Mouse (Mus musculus): ENCODE data around the gene Fam13a.
A peak's percentile ranks its signal among the peaks of the same experiment; 100 is the strongest.

The Fam13a gene

DNA sequence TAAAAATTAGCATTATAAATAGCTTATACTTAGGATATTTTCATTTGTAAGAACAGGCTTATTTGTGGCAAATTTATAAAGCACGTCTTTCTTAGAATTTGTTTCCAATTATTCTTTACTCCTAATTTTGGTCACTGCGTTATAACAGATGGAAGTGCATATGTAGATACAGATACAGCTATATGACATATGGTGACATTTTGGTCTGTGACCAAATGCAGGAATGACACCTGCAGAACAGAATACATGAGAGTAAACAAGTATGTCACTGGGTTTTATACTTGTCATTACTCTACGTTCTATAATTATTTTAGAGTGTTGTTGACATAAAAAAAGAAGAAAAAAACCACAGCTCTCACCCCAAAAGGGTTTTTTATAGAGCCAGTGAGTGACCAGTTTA lies 125.3 kb downstream of the Fam13a start:
- ATAC-seq (ENCODE audit: insufficient number of reproducible peaks, low FRiP score, low TSS enrichment): peak; percentile 46; the same call in 1 of the 2 replicates

DNA sequence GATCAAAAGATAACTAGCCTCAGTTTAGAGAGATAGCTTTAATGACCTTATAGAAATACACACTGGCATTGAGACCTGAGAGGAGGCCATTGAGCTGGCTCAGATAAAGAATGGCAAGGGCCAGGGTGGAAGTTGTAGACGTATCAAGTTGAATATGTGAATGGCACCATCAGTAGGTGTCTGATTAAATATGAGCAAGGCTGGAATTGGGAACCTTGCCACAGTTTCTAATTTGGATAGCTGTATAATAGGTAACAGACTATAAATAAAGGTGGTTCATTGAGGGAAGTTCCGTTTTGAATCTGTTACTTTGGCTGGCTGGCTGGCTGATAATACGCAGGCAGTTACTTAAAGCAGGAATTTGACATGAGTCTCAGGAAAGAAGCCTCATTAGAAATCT lies 127.7 kb downstream of the Fam13a start:
- peak; percentile 32; the same call in 1 of the 2 replicates for ATAC-seq (ENCODE audit: insufficient number of reproducible peaks, low FRiP score, low TSS enrichment)

DNA sequence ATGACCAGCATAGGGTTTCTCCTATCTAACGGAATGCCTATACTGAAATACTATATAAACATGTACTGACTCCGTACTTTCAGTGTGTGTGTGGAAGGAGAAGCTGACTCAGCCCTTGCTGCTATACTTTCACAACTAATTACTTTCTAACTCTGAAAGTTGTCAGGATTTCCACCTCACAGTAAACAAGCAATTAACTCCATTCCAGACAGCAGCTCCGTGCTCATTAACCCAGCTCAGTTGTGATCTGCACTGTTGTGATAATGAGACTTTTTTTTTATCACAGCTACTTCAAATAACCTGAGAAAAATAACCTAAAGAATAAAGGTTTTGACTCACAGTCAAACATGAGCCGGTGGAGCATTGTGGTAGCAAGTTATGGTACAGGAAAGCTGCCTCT lies 129.4 kb downstream of the Fam13a start:
- ATAC-seq (ENCODE audit: insufficient number of reproducible peaks, low FRiP score, low TSS enrichment): no peak

DNA sequence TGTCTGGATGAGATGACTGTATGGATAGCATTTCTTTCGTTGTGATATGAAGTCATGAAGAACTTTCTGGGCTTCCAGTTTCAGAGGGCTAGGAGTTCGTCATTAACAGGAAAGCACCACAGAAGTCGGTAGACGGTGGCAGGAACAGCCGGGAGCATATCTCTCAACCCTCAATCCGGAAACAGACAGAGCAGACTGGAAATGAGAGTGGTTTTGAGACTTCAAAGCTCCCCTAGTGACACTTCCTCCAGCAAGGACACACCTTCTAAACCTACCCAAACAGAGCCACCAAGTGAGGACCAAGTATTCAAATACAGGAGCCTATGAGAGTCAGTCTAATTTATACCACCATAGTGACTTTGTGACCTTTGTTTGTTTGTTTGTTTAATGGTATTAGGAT lies 131.0 kb downstream of the Fam13a start:
- ATAC-seq (ENCODE audit: insufficient number of reproducible peaks, low FRiP score, low TSS enrichment): no peak

DNA sequence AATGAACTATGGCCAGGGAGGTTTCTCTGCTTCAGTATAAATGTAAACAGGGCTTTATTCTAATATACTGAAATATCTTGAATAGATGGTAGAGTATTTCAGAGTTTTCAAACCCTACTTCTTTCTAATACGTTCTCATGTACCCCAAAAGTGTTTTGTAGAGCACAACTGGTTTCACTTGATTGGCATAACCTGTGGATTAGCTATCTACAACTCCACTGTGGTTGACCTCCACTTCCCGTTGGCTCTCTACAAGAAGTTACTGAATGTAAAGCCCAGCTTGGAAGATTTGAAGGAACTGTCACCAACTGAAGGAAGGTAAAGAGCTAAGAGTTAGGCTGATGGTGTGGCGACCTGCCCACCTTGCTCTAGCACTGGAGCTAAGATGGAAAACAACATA lies 134.4 kb downstream of the Fam13a start:
- no peak for ATAC-seq (ENCODE audit: insufficient number of reproducible peaks, low FRiP score, low TSS enrichment)

DNA sequence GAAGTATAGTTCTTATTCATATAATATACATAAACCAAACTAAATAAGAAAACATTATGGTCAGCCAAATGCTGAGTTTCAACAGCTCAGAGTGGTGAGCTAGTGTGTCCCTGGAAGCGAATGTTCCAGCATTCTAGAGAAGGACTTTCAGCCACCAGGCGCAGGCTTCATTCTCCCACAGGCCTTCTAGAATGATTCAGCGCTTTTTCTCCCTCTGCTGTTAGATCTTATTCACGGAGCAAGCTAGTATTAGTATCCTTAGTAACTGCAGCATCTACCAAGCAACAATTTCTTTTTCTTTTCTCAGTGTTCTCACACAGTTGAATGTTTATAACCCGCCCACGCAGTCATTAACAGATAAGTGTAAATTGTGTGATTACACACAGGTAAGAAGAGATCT lies 142.1 kb downstream of the Fam13a start:
- ATAC-seq (ENCODE audit: insufficient number of reproducible peaks, low FRiP score, low TSS enrichment): no peak

Data from cerebellum, adult (tissue).